Mouse (Mus musculus) hindbrain, embryonic 10.5 days (tissue): ENCODE results near the gene Uap1. TPM values are rescaled to one million over a fixed set of nuclear protein-coding genes. Genes with fewer than 3 reads are reported as not detected.

Experiments
- DNase-seq: peaks from one replicate; pipeline ENCODE4 v3.0.0-alpha.2; 2017; ENCODE audit warnings: low spot score
- H3K27ac ChIP-seq: fragments of 300-500 bp; sonication (generic); 2 replicates; pipeline ENCODE4 v1.5.1; 2016; ENCODE audit warnings: mild to moderate bottlenecking, moderate library complexity
- H3K27me3 ChIP-seq: fragments of 300-500 bp; sonication (generic); 2 replicates; pipeline ENCODE4 v1.6.1; 2016; ENCODE audit warnings: mild to moderate bottlenecking; ENCODE audit not compliant: poor library complexity, insufficient read depth, severe bottlenecking
- H3K36me3 ChIP-seq: fragments of 300-500 bp; sonication (generic); 2 replicates; pipeline ENCODE4 v1.6.1; 2016; ENCODE audit warnings: mild to moderate bottlenecking, moderate library complexity
- H3K4me1 ChIP-seq: fragments of 300-500 bp; sonication (generic); replicated peaks from 2 replicates; pipeline ENCODE4 v1.6.1; 2016; ENCODE audit warnings: mild to moderate bottlenecking
- H3K4me3 ChIP-seq: fragments of 300-500 bp; sonication (generic); 2 replicates; pipeline ENCODE4 v1.5.1; 2016; ENCODE audit warnings: mild to moderate bottlenecking, moderate library complexity
- H3K9me3 ChIP-seq: fragments of 300-500 bp; sonication (generic); 2 replicates; pipeline ENCODE4 v1.6.1; 2016; ENCODE audit warnings: mild to moderate bottlenecking, moderate library complexity
- WGBS: fragments of 180-500 bp; shearing (Covaris S2); methylation state at CpG from one replicate; pipeline ENCODE4 v1.1.7; 2016; 5-methylcytosine and 5-hydroxymethylcytosine counted together
- polyA plus RNA-seq: library from polyadenylated mRNA; unstranded; fragments of >200 nt; fragmentation: Nextera tagmentation; extraction: Ambion mirVana; gene quantifications from 2 replicates; pipeline ENCODE4 v1.2.1, GENCODE M21; 2016

Uap1 gene
- polyA plus RNA-seq, 1 experiment from 2014 or later, result 54.9 TPM

DNA sequence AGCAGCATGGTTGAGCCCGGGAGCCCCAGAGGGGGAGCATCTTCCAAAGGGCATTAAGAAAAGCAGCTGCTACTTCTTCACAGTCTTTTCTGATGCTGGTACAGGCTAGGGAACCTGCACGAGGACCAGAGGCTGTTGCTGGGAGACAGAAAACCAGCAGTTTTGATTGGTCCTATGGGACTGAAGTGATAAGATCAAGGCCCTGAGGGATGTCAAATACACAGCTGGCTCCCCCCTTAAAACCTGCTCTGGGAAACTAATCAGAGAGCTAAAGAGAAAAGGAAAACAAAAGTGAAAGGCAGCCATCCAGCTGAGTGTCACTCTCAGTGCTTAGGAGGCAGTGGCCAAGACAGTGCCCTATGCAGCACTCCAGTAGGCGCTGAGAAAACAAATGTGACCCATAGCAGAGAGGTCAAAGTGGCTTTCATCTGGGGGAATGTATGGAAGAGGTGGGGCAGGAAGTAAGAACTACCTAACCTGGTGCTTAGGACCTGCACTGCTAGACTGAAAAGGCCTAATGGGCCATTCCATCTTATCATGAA lies 14.3 kb downstream of the Uap1 start:
- Histone ChIP-seq H3K9me3 (no peaks in the 10 kb centered on the region), H3K36me3 (peaks cover 39% of the 10 kb centered on the region), H3K4me3 (no peak overlapping the region), H3K4me1 (peaks cover 7% of the 10 kb centered on the region), H3K27me3 (no peaks in the 10 kb centered on the region), H3K27ac (no peak overlapping the region)
- DNase-seq, result no peak
- 58% methylated on average over 3 of the region's 3 CpGs for WGBS

- Histone ChIP-seq H3K27ac (no peak overlapping the region), H3K36me3 (peaks cover 40% of the 10 kb centered on the region), H3K4me3 (no peak overlapping the region), H3K4me1 (peaks cover 7% of the 10 kb centered on the region), H3K27me3 (no peaks in the 10 kb centered on the region), H3K9me3 (no peaks in the 10 kb centered on the region)
- 95% methylated on average over 2 of the region's 2 CpGs for WGBS
- no peak for DNase-seq
These were observed 15.1 kb downstream of the Uap1 start for GRCm38 (mm10) chr1:170159707-170160106.

- no peak for DNase-seq
- Histone ChIP-seq H3K36me3 (peaks cover 40% of the 10 kb centered on the region), H3K27ac (no peak overlapping the region), H3K27me3 (no peaks in the 10 kb centered on the region), H3K4me3 (no peak overlapping the region), H3K4me1 (peaks cover 7% of the 10 kb centered on the region; the same call in 1 of the 2 replicates), H3K9me3 (no peaks in the 10 kb centered on the region)
- 94% methylated on average over 5 of the region's 5 CpGs for WGBS
These were observed 19.0 kb downstream of the Uap1 start for GRCm38 (mm10) chr1:170155761-170156160.

- WGBS, result 71% methylated on average over 2 of the region's 2 CpGs
- Histone ChIP-seq H3K9me3 (no peaks in the 10 kb centered on the region), H3K36me3 (peaks cover 42% of the 10 kb centered on the region), H3K27me3 (no peaks in the 10 kb centered on the region), H3K27ac (no peak overlapping the region), H3K4me1 (peaks cover 2% of the 10 kb centered on the region; the same call in 1 of the 2 replicates), H3K4me3 (no peak overlapping the region)
- no peak for DNase-seq
These were observed 19.5 kb downstream of the Uap1 start for GRCm38 (mm10) chr1:170155298-170155697.

DNA sequence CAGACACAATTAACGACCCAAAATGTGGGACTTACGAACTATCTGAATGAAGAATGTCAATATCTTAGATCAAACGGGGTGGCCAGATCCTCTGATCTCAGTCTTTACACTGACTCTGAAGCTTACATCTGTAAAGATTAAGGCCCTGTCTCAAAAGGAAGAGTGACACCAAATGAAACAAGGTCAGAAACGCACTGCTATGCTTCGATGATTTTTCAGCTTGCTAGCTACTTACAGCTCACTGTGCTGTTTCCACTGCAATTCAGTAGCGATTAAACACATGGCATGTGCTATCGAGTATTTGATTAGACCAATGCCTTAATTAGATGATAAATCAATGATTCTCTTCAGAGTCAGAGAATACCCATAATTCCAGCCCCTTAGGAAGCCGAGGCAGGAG lies 20.8 kb downstream of the Uap1 start:
- DNase-seq, result no peak
- Histone ChIP-seq H3K9me3 (no peaks in the 10 kb centered on the region), H3K4me3 (no peak overlapping the region), H3K36me3 (peaks cover 48% of the 10 kb centered on the region), H3K27me3 (no peaks in the 10 kb centered on the region), H3K4me1 (no peaks in the 10 kb centered on the region), H3K27ac (no peak overlapping the region)
- 90% methylated on average over 8 of the region's 8 CpGs for WGBS

DNA sequence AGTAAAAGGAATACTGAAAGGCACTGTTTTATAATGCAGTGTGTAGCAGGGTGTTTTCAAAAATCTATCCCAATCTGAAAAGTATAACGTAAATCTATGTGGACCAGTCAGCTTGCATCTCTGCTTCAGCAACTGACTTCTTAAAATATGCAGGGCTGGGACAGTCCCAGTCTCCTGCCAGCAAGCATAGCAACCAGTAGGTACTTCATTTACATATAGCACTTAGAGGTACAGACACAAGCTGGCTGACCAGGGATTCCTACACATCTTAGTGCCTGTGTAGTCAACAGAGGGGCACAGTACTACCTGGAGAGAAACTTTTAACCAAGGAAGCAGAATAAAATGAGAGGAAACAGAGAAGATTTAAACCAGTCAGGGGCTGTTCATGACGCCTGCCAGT lies 22.2 kb downstream of the Uap1 start:
- Histone ChIP-seq H3K9me3 (no peaks in the 10 kb centered on the region), H3K4me3 (no peak overlapping the region), H3K27ac (no peak overlapping the region), H3K27me3 (no peaks in the 10 kb centered on the region), H3K36me3 (peaks cover 48% of the 10 kb centered on the region), H3K4me1 (no peaks in the 10 kb centered on the region)
- DNase-seq, result no peak
- WGBS, result 84% methylated on average over 2 of the region's 2 CpGs

- H3K4me3 ChIP-seq, result no peak overlapping the region
- no peaks in the 10 kb centered on the region for H3K4me1 ChIP-seq
- H3K27ac ChIP-seq, result no peak overlapping the region
- DNase-seq, result no peak
- H3K27me3 ChIP-seq, result no peaks in the 10 kb centered on the region
- no peaks in the 10 kb centered on the region for H3K9me3 ChIP-seq
- H3K36me3 ChIP-seq, result peaks cover 46% of the 10 kb centered on the region
- 95% methylated on average over 6 of the region's 6 CpGs for WGBS
These were observed 23.9 kb downstream of the Uap1 start for GRCm38 (mm10) chr1:170150870-170151269.

- 86% methylated on average over 4 of the region's 4 CpGs for WGBS
- no peaks in the 10 kb centered on the region for H3K27me3 ChIP-seq
These were observed 25.0 kb downstream of the Uap1 start for GRCm38 (mm10) chr1:170149756-170150155.

DNA sequence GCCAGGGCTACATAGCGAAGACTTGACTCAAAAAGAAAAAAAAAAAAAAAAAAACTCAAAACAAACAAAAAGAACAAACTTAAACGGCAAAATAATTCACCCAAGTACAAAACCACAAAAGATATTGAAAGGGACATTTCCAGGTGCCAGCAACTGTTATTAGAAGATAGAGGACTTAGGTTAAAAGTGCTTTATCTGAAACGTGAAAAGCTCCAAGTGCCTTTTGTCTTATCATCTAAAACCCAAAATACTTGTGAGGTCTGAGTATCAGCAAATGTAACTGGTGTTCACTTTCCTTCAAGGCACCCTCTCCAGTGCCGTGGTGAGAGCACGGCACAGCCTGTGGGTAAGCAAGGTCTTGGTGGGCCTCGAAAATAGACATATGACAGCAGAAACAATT lies 26.2 kb downstream of the Uap1 start:
- H3K27ac ChIP-seq, result no peak overlapping the region
- 89% methylated on average over 6 of the region's 6 CpGs for WGBS
- no peak overlapping the region for H3K4me3 ChIP-seq
- DNase-seq, result no peak
- no peaks in the 10 kb centered on the region for H3K4me1 ChIP-seq
- H3K36me3 ChIP-seq, result peaks cover 56% of the 10 kb centered on the region
- H3K27me3 ChIP-seq, result no peaks in the 10 kb centered on the region
- H3K9me3 ChIP-seq, result no peaks in the 10 kb centered on the region

More at GRCm38 (mm10) chr1:170149756-170150155, 25.0 kb downstream of the Uap1 start:
- no peak overlapping the region for H3K4me3 ChIP-seq
- no peak overlapping the region for H3K27ac ChIP-seq
- DNase-seq, result no peak
- H3K9me3 ChIP-seq, result no peaks in the 10 kb centered on the region
- peaks cover 46% of the 10 kb centered on the region for H3K36me3 ChIP-seq
- H3K4me1 ChIP-seq, result no peaks in the 10 kb centered on the region

GRCm38 (mm10) chr1:170147651-170148448 lies 26.9 kb downstream of the Uap1 start:
- H3K4me3 ChIP-seq, result no peak overlapping the region
- no peaks in the 10 kb centered on the region for H3K27me3 ChIP-seq
- DNase-seq, result no peak
- H3K36me3 ChIP-seq, result peaks cover 63% of the 10 kb centered on the region
- WGBS, result 91% methylated on average over 9 of the region's 9 CpGs
- no peaks in the 10 kb centered on the region for H3K9me3 ChIP-seq
- no peak overlapping the region for H3K27ac ChIP-seq
- no peaks in the 10 kb centered on the region for H3K4me1 ChIP-seq

DNA sequence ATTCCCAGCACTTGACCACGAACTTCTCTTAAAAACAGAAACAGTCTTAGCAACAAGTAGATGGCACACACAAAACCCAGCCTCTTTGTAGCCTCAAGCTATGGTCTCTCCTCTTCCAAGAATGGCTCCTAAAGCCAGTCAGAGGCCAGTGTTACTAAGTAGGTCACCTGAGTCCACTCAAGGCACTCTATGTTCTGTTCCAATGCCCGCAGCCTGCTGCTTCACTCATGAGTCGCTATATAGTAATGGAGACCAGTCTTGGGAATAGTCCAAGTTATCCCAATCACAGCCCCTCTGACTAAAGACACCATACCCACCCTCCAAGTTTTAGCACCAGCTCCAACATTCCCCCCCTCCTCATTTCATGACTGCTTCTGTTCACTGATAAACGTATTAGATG lies 29.2 kb downstream of the Uap1 start:
- no peak overlapping the region for H3K27ac ChIP-seq
- DNase-seq, result no peak
- 94% methylated on average over 4 of the region's 4 CpGs for WGBS

GRCm38 (mm10) chr1:170142256-170142871 lies 32.4 kb downstream of the Uap1 start:
- Histone ChIP-seq H3K27ac (no peak overlapping the region), H3K27me3 (no peaks in the 10 kb centered on the region), H3K4me1 (no peaks in the 10 kb centered on the region), H3K4me3 (no peak overlapping the region), H3K9me3 (no peaks in the 10 kb centered on the region), H3K36me3 (peaks cover 49% of the 10 kb centered on the region)
- 94% methylated on average over 8 of the region's 8 CpGs for WGBS
- no peak for DNase-seq

More for the DNA sequence above, 29.2 kb downstream of the Uap1 start:
- H3K4me1 ChIP-seq, result no peaks in the 10 kb centered on the region
- no peak overlapping the region for H3K4me3 ChIP-seq
- no peaks in the 10 kb centered on the region for H3K9me3 ChIP-seq
- no peaks in the 10 kb centered on the region for H3K27me3 ChIP-seq
- H3K36me3 ChIP-seq, result peaks cover 74% of the 10 kb centered on the region

GRCm38 (mm10) chr1:170141626-170142025 lies 33.1 kb downstream of the Uap1 start:
- no peak overlapping the region for H3K4me3 ChIP-seq
- H3K36me3 ChIP-seq, result peaks cover 45% of the 10 kb centered on the region
- no peak overlapping the region for H3K27ac ChIP-seq
- H3K9me3 ChIP-seq, result no peaks in the 10 kb centered on the region
- H3K27me3 ChIP-seq, result no peaks in the 10 kb centered on the region
- WGBS, result 94% methylated on average over 5 of the region's 5 CpGs
- DNase-seq, result no peak
- H3K4me1 ChIP-seq, result no peaks in the 10 kb centered on the region
